Mouse (Mus musculus) liver, embryonic 16.5 days (tissue): Measurements from ENCODE around the gene Nup214. TPM values are rescaled to one million over a fixed set of nuclear protein-coding genes. Genes with fewer than 3 reads are reported as not detected.

Experiments used
- ATAC-seq: fragments of 200-750 bp; cut with Nextera tagmentation; 2 replicates; pipeline ENCODE4 v1.8.0; 2017; ENCODE audit warnings: low read depth, mild to moderate bottlenecking, moderate number of reproducible peaks, moderate library complexity
- H3K27ac ChIP-seq: fragments of 300-500 bp; sonication (generic); 2 replicates; pipeline ENCODE4 v1.5.1; 2014; ENCODE audit warnings: mild to moderate bottlenecking, low read length
- H3K27me3 ChIP-seq: fragments of 300-500 bp; sonication (generic); 2 replicates; pipeline ENCODE4 v1.6.1; 2014; ENCODE audit warnings: low read depth, low read length, mixed read lengths; ENCODE audit not compliant: control insufficient read depth, insufficient read depth
- H3K36me3 ChIP-seq: fragments of 300-500 bp; sonication (generic); 2 replicates; pipeline ENCODE4 v1.6.1; 2014; ENCODE audit warnings: mild to moderate bottlenecking; ENCODE audit not compliant: control insufficient read depth, insufficient read depth
- H3K4me1 ChIP-seq: fragments of 300-500 bp; sonication (generic); 2 replicates; pipeline ENCODE4 v1.6.1; 2014; ENCODE audit warnings: low read depth, low read length, mixed read lengths; ENCODE audit not compliant: control insufficient read depth
- H3K4me2 ChIP-seq: fragments of 300-500 bp; sonication (generic); 2 replicates; pipeline ENCODE4 v1.6.1; 2014; ENCODE audit warnings: low read depth, low read length, mixed read lengths
- H3K4me3 ChIP-seq: fragments of 300-500 bp; sonication (generic); 2 replicates; pipeline ENCODE4 v1.5.1; 2014; ENCODE audit warnings: low read depth, mild to moderate bottlenecking, low read length
- H3K9ac ChIP-seq: fragments of 300-500 bp; sonication (generic); 2 replicates; pipeline ENCODE4 v1.6.1; 2014; ENCODE audit warnings: low read depth, low read length
- H3K9me3 ChIP-seq: fragments of 300-500 bp; sonication (generic); replicated peaks from 2 replicates; pipeline ENCODE4 v1.6.1; 2016; ENCODE audit warnings: low read length; ENCODE audit not compliant: control insufficient read depth
- whole genome bisulfite sequencing: fragments of 180-500 bp; shearing (Covaris S2); extraction: QIAGEN DNeasy Blood & Tissue Kit; methylation state at CpG from one replicate; pipeline ENCODE4 v1.1.7; 2014; ENCODE audit not compliant: insufficient replicate concordance; 5-methylcytosine and 5-hydroxymethylcytosine counted together
- polyA plus RNA-seq: library from polyadenylated mRNA; unstranded; fragments of >200 nt; fragmentation: Nextera tagmentation; extraction: Ambion mirVana; gene quantifications from 2 replicates; pipeline ENCODE4 v1.2.1, GENCODE M21; 2015

The Nup214 gene
- polyA plus RNA-seq, 1 experiment from 2014 or later = 34.4 TPM

- H3K27ac ChIP-seq = no peak overlapping the region
- no peaks in the 10 kb centered on the region for H3K9me3 ChIP-seq
- peaks cover 26% of the 10 kb centered on the region for H3K4me1 ChIP-seq
- no peak for ATAC-seq
- WGBS = 35% methylated on average over 2 of the region's 2 CpGs
- H3K4me2 ChIP-seq = no peak overlapping the region
- H3K4me3 ChIP-seq = no peak overlapping the region
- no peak overlapping the region for H3K9ac ChIP-seq
- H3K27me3 ChIP-seq = no peaks in the 10 kb centered on the region
- H3K36me3 ChIP-seq = peaks cover 3% of the 10 kb centered on the region
Observed at GRCm38 (mm10) chr2:32057360-32057759, 83.1 kb downstream of the Nup214 start.

- WGBS = 67% methylated on average over 4 of the region's 4 CpGs
- ATAC-seq = no peak
- no peaks in the 10 kb centered on the region for H3K36me3 ChIP-seq
- H3K9me3 ChIP-seq = no peaks in the 10 kb centered on the region
- H3K27me3 ChIP-seq = no peaks in the 10 kb centered on the region
- no peak overlapping the region for H3K4me2 ChIP-seq
- H3K27ac ChIP-seq = no peak overlapping the region
- peaks cover 31% of the 10 kb centered on the region for H3K4me1 ChIP-seq
- no peak overlapping the region for H3K9ac ChIP-seq
- H3K4me3 ChIP-seq = no peak overlapping the region
Observed at GRCm38 (mm10) chr2:32057794-32058193, 83.6 kb downstream of the Nup214 start.

GRCm38 (mm10) chr2:32058241-32058640 lies 84.0 kb downstream of the Nup214 start:
- WGBS = 82% methylated on average over 9 of the region's 9 CpGs
- Histone ChIP-seq H3K36me3 (no peaks in the 10 kb centered on the region), H3K9ac (no peak overlapping the region), H3K4me2 (no peak overlapping the region), H3K27me3 (no peaks in the 10 kb centered on the region), H3K4me1 (peaks cover 35% of the 10 kb centered on the region), H3K4me3 (no peak overlapping the region), H3K27ac (no peak overlapping the region), H3K9me3 (no peaks in the 10 kb centered on the region)
- no peak for ATAC-seq

DNA sequence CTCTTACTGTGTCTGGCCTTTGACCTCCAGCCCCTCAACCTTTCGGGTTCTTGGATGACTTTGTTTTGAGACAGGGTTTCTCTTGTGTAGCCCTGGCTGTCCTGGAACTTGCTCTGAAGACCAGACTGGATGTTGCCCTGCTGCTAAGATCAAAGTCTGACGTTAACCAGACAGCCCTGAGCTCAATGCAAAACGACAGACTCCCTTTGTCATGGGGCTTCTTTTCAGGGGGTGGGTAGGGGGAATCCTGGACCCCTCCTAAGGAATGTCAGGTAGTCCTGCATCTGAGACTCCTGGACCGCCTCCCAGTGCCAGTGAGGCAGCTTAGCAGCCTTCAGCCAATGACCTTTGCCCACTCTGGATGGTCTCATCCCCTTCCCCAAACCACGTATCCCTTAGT lies 84.5 kb downstream of the Nup214 start:
- H3K27ac ChIP-seq = no peak overlapping the region
- no peaks in the 10 kb centered on the region for H3K36me3 ChIP-seq
- no peaks in the 10 kb centered on the region for H3K9me3 ChIP-seq
- no peak overlapping the region for H3K9ac ChIP-seq
- H3K4me3 ChIP-seq = no peak overlapping the region
- peaks cover 40% of the 10 kb centered on the region for H3K4me1 ChIP-seq
- no peak overlapping the region for H3K4me2 ChIP-seq
- WGBS = 48% methylated on average over 5 of the region's 5 CpGs
- ATAC-seq = no peak
- H3K27me3 ChIP-seq = no peaks in the 10 kb centered on the region

DNA sequence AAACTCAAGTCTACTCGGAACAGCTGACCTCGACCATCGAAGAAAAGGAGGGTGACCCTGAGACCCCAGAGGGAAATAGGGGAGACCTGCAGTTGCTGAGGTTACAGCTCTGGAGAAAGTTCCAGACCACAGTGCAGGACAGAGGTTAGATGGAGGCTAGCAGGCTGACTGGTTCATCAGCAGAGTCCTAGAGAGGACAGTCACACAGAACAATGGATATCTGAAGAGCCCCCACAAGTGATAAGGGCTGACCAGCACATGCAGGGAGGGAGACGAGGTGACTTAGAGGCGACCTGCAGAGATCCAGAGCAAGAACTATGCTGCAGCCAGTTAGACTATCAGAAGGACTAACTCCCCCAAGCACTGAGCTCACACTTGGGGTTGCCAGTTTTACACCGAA lies 85.4 kb downstream of the Nup214 start:
- H3K4me3 ChIP-seq = no peak overlapping the region
- H3K36me3 ChIP-seq = no peaks in the 10 kb centered on the region
- H3K4me2 ChIP-seq = no peak overlapping the region
- no peaks in the 10 kb centered on the region for H3K27me3 ChIP-seq
- no peak for ATAC-seq
- no peak overlapping the region for H3K9ac ChIP-seq
- 46% methylated on average over 6 of the region's 6 CpGs for WGBS
- peaks cover 45% of the 10 kb centered on the region for H3K4me1 ChIP-seq
- no peak overlapping the region for H3K27ac ChIP-seq
- H3K9me3 ChIP-seq = no peaks in the 10 kb centered on the region

- WGBS = 66% methylated on average over 6 of the region's 6 CpGs
- Histone ChIP-seq H3K9me3 (no peaks in the 10 kb centered on the region), H3K9ac (no peak overlapping the region), H3K4me3 (no peak overlapping the region), H3K27ac (peak overlapping the region; percentile 83; the same call in 1 of the 2 replicates), H3K27me3 (no peaks in the 10 kb centered on the region), H3K4me1 (peaks cover 48% of the 10 kb centered on the region), H3K36me3 (no peaks in the 10 kb centered on the region), H3K4me2 (no peak overlapping the region)
- no peak for ATAC-seq
Observed at GRCm38 (mm10) chr2:32060228-32060805, 86.1 kb downstream of the Nup214 start.

DNA sequence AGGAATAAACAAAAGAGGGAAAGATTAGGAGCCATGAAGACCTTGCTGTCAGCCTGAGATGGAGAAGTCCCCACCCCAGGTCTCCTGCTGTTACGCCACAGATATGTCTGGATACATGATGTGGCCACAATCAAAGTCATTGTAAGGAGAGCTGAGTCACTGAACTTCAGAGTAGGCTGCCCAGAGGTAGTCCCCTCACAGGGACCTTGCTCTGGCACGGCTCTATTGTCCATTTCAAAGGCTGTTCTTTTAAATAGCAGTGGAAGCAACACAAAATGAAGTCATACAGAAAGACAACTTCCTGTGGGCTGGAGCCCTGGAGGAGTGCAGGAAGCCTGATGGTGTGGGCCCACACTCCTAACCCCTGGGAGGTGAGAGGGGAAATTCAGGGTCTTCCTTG lies 87.0 kb downstream of the Nup214 start:
- H3K9me3 ChIP-seq = no peaks in the 10 kb centered on the region
- H3K36me3 ChIP-seq = 0 out of 2 replicates have a peak, but pooled peaks cover 3% of the 10 kb centered on the region
- no peak overlapping the region for H3K4me3 ChIP-seq
- peak overlapping the region; percentile 83 for H3K27ac ChIP-seq
- H3K27me3 ChIP-seq = no peaks in the 10 kb centered on the region
- peak overlapping the region; percentile 10; the same call in 1 of the 2 replicates for H3K9ac ChIP-seq
- ATAC-seq = peak; percentile 74
- peak overlapping the region; percentile 45; the same call in 1 of the 2 replicates for H3K4me2 ChIP-seq
- WGBS = 11% methylated on average over 2 of the region's 2 CpGs
- H3K4me1 ChIP-seq = peaks cover 48% of the 10 kb centered on the region

DNA sequence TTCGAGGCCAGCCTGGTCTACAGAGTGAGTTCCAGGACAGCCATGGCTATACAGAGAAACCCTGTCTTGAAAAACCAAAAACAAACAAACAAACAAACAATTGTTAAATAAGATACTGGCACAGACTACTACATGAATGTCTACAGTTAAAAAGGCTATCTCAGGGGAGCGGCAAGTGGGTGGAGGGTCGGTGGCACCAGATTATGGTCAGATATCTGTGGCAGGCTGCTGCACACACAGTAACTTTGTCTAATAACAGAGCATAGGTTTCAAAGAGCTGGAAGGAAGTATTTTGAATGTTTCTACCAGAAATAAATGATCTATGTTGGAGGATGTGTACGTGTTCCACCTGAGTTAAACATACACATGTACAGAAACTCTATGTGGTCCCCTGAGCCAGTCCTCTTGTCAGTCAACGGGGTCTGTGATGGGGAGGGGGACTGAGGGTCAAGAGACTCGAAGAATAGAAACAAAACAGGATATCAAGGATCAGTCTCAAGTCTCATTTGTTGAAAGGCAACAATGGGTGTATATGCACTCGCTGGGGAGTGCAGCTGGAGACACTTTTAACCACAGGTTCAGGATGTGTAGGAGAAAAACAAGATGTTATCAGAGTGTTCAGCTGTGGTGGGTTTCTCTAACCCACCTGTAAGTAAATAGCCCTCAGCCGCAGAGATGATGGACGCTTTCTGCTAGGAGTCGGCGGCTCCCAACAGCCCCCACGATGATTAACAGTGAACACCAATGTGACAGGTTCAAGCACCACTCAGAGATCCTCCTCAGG lies 87.7 kb downstream of the Nup214 start:
- peak overlapping the region; percentile 83 for H3K27ac ChIP-seq
- peaks cover 46% of the 10 kb centered on the region for H3K4me1 ChIP-seq
- H3K4me2 ChIP-seq = peak overlapping the region; percentile 45
- peak overlapping the region; percentile 37 for H3K9ac ChIP-seq
- no peaks in the 10 kb centered on the region for H3K27me3 ChIP-seq
- H3K4me3 ChIP-seq = no peak overlapping the region
- 23% methylated on average over 12 of the region's 12 CpGs for WGBS
- H3K9me3 ChIP-seq = no peaks in the 10 kb centered on the region
- 0 out of 2 replicates have a peak, but pooled peaks cover 3% of the 10 kb centered on the region for H3K36me3 ChIP-seq
- peak; percentile 80 for ATAC-seq
